In genomic region chr13:44459148-44459547, GRCm38 (mm10) we compare ENCODE assay signal across 19 mouse cellular contexts.
"Had no signal": no experiment of that assay in that cellular context is flagged by ENCODE, and none has a peak within 500 bp of the region (broad histone marks: within the 10 kb centered on the region; RNA-seq: fewer than 3 reads in every experiment).

No protein-coding gene starts in this region.

- H3K4me1 ChIP-seq: neural tube, embryonic 15.5 days had no signal

- H3K4me2 ChIP-seq: lung, embryonic 14.5 days; midbrain, embryonic 12.5 days; neural tube, embryonic 13.5 days; neural tube, embryonic 15.5 days had no signal

- H3K36me3 ChIP-seq: midbrain, embryonic 10.5 days; midbrain, embryonic 12.5 days; neural tube, embryonic 13.5 days; neural tube, embryonic 15.5 days had no signal

- H3K9ac ChIP-seq: lung, embryonic 14.5 days; midbrain, embryonic 12.5 days; neural tube, embryonic 13.5 days; neural tube, embryonic 15.5 days had no signal

- ATAC-seq: midbrain, embryonic 16.5 days had no signal

- H3K9me3 ChIP-seq: neural tube, embryonic 13.5 days; neural tube, embryonic 15.5 days had no signal

- H3K27ac ChIP-seq: midbrain, embryonic 10.5 days; midbrain, embryonic 12.5 days; neural tube, embryonic 13.5 days; neural tube, embryonic 15.5 days had no signal

- H3K4me3 ChIP-seq: midbrain, embryonic 10.5 days; midbrain, embryonic 12.5 days; myocyte; neural tube, embryonic 13.5 days; neural tube, embryonic 15.5 days had no signal

- H3K27me3 ChIP-seq: neural tube, embryonic 13.5 days; neural tube, embryonic 15.5 days had no signal

- DNase-seq: lung, adult 18-20 months; lung, embryonic 14.5 days; lung, postnatal 10 days; lung, postnatal 4 days; midbrain, embryonic 14.5 days; retina, postnatal 1 day; right cerebral cortex, adult 18-20 months; right cerebral cortex, postnatal 25 days; right cerebral cortex, postnatal 4 days; spleen, adult 18-20 months; thymus, adult 18-20 months; thymus, postnatal 14 days; thymus, postnatal 36 days had no signal
